Mouse (Mus musculus) frontal cortex, postnatal 36 days (tissue): ENCODE data around the gene Spata32.
A peak's percentile ranks its signal among the peaks of the same experiment; 100 is the strongest.

Experiments
- DNase-seq, 2 experiments: peaks; one replicate each; pipeline ENCODE4 v3.0.0; 2022; ENCODE audit warnings: low spot score in 2 of 2

Gene Spata32

GRCm38 (mm10) chr11:103202376-103202775, 15.9 kb downstream of the Spata32 start:
- no peak for DNase-seq

- DNase-seq, result peak; percentile 85
Measured at GRCm38 (mm10) chr11:103201664-103202063, 16.6 kb downstream of the Spata32 start.

- DNase-seq, result peak; percentile 85 to 89
Measured at GRCm38 (mm10) chr11:103198911-103199803, 19.1 kb downstream of the Spata32 start.

DNA sequence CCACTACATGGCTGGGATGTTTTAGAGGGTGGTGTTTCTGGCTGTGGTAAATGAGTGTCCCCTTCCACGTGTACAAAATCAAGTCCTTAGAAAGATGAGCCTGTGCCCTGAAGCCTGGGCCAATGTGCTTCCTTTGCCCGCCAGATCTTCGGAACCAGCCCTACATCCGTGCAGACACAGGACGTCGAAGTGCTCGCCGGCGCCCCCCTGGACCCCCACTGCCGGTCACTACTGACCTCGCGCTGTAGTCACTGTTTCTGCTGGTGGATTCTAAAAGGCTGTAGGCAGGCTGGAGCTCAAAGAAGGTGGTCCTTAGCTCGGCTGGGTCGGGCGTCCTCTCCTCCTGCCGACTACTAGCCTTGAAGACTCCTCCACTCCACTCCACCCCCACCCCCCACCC, 19.9 kb downstream of the Spata32 start:
- DNase-seq, result no peak

GRCm38 (mm10) chr11:103197340-103197739, 20.9 kb downstream of the Spata32 start:
- peak; percentile 67 to 81 for DNase-seq

- DNase-seq, result no peak
Measured at GRCm38 (mm10) chr11:103195656-103196055, 22.6 kb downstream of the Spata32 start.

DNA sequence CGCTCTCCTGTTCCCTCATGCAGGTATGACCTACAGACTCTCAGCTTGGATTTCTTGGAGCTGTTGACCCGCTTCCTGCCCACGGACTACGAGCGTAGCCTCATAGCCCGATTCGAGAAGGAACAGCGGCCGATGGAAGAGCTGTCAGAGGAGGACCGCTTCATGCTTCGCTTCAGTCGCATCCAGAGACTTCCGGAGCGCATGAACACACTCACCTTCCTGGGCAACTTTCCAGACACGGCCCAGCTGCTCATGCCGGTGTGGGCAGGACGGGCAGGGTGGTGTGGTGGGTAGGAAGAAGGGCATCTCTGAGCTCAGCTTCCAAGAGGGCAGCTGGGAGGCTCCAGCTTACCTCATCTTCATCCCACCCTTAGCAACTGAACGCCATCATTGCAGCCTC, 23.0 kb downstream of the Spata32 start:
- DNase-seq, result no peak

- peak in 1 of 2 experiments; percentile 28 for DNase-seq
Measured at GRCm38 (mm10) chr11:103193825-103194168, 24.4 kb downstream of the Spata32 start.

DNA sequence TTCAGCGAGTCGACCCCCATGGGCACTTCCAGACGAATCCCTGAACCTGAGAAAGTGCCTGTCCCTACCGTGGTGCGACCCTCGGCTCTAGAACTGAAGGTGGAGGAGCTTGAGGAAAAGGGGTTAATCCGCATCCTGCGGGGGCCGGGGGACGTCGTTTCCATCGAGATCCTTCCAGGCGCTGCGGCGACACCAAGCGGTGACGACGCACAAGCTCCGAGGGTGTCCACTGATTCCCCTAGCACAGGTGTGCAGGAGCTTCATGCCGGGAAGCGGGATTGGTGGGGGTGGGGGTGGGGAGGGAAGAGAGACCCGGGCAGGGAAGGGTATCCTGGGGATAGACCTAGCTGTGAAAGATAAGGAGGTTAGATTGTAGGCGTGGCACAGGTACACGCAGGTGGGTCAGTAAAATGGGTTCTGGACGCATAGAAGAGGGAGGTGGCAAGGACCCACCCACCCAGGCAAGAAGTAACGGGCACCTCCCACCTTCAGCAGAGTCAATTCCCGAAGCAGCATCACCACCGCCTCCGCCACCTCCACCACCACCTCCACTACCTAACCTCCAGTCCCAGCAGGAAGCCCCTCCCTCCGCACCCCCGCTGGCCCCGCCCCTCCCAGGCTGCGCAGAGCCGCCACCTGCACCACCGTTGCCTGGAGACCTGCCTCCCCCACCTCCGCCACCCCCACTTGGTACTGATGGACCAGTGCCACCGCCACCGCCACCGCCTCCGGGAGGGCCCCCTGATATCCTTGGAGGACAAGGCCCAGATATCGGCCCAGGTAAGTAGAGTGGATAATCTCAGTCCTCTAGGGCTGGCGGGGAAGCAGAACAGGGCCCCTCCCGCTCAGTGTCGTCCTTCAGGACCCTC, 25.0 kb downstream of the Spata32 start:
- DNase-seq, result peak; percentile 67 to 74

DNA sequence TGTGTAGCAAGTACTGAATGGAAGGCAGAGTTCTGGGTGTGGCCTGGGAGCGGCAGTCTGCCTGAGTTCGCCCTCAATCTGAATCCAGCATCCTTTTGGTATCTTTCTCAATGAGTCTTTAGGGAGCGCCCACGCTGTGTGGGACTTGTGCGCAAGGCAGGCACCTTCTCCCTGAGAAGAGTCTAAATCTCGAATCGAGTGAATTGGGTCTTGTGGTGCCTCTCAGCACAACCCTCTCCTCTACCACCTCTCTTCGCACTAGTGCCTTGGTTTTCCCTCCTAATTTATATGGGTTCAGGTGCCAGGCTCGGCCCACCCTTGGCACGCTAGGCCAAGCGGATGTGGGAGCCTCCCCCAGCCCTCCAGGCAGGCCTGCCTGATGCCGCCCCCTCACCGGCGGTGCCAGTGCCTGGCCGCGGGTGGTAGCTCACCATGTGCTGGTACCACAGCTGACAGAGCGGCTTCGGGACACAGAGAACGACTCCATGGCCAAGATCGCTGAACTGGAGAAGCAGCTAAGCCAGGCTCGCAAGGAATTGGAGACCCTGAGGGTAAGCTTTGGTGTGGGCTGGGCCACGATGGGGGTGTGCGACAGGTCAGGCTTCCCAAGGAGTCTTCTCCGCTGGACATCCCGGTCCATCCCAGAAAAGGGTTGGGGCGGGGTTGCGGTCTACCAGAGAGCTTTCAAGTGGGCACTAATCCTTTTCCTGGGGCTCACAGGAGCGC, 25.8 kb downstream of the Spata32 start:
- peak; percentile 77 to 84 for DNase-seq

DNA sequence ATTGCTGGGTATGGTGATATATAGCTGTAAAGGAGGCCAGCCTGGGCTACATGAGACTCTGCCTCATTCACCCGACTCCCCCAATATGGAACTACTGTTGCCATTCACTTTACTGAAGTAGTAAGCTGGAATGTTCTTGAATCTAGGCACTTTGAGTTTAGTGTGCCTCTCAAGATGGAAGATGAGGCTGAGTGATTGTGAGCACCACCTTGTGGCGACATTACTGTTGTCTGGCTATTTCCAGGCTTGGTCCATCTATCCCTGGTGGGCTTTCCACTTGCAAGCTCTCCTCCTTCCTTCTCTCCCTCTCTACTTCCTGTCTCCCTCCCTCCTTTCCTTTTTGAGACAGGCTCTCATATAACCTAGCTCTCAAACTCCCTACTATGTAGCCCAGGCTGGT, 33.3 kb downstream of the Spata32 start:
- peak in 1 of 2 experiments; percentile 56 for DNase-seq

- DNase-seq, result no peak
Measured at GRCm38 (mm10) chr11:103181911-103182310, 36.3 kb downstream of the Spata32 start.

DNA sequence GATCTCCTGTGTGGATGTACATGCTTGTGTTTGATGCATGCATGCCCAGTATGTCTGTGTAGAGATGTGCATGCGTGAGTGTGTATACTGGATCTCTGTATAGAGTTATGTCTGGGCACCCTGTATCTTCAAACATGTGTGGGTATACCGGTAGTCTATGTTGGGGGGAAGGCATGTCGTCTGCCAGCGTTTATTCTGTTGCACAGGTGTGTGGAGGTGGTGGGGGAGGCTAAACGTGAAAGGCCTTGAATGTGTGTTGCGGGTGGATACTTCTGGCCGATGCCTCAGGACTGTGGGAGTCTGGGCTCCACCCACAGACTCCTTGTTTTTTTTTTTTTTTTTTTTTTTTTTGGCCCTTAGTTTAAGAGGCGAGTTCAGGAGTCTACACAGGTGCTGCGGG, 36.9 kb downstream of the Spata32 start:
- no peak for DNase-seq

GRCm38 (mm10) chr11:103180426-103180825, 37.8 kb downstream of the Spata32 start:
- no peak for DNase-seq

DNA sequence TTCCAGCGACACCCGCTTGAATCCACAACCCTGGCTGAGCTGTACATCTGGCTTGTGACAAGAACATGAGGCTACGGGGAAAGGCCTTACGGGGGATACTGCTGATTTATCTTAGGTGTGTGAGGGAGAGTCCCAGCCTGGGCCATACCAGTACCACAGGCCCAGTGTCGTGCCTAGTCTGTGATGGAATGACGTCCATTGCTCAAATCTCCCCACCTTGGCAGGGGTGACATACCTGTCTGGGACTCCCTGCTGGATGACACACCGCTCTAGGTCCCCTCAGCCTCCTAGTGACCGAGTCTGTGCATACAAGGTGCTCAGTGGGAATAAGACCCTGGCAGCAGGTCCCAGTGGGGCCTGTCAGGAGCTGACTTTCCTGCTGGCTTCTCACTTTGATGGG, 39.5 kb downstream of the Spata32 start:
- no peak for DNase-seq

DNA sequence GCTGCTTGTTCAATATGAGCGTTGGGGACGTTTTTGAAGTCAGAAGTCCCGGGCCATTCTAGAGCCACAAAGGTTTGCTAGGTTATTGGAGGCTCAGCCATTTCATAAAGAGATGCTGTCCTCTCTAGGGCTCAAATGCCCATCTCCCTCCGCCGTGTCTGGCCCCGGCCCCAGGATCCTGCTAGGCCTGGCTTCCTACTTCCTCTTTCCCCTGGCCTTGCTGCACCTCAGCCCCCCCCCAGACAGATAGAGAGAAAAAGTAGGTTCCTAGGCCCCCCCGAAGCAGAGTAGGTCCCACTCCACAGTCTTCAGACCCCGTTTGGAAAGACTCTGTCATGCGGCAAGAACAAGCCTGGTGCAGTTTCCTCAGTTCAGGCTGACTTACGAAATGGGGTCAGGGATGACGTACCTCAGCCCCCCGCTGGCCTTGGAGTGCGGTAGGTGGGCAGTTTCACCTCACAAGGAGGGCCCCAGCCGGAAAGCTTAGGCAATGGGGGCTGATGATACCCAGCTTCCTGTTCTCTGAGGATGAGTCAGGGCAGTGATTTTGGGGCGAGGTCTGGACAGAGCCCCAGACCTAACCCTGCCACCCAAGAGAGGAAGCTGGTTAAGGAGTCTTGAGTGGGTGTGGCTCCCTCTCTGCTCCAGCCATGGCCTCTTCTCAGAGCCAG, 40.3 kb downstream of the Spata32 start:
- DNase-seq, result no peak

- DNase-seq, result no peak
Measured at GRCm38 (mm10) chr11:103177216-103177615, 41.0 kb downstream of the Spata32 start.

DNA sequence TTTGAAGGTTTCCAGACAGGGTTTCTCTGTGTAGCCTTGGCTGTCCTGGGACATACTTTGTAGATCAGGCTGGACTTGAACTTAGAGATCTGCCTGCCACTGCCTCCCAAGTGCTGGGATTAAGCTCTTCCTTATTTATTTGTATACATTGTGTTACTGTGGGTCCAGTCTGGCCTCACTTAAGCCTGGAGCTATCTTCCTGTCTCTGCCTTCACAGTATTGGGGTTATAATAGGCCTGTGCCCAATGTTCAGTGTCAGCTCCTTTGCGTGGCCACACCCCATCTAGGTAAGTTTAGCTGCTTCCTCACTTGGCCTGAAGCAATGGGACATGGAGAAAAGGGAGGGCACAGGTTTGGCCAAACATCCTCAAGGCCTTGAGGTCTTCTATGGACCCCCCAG, 41.7 kb downstream of the Spata32 start:
- no peak for DNase-seq

DNA sequence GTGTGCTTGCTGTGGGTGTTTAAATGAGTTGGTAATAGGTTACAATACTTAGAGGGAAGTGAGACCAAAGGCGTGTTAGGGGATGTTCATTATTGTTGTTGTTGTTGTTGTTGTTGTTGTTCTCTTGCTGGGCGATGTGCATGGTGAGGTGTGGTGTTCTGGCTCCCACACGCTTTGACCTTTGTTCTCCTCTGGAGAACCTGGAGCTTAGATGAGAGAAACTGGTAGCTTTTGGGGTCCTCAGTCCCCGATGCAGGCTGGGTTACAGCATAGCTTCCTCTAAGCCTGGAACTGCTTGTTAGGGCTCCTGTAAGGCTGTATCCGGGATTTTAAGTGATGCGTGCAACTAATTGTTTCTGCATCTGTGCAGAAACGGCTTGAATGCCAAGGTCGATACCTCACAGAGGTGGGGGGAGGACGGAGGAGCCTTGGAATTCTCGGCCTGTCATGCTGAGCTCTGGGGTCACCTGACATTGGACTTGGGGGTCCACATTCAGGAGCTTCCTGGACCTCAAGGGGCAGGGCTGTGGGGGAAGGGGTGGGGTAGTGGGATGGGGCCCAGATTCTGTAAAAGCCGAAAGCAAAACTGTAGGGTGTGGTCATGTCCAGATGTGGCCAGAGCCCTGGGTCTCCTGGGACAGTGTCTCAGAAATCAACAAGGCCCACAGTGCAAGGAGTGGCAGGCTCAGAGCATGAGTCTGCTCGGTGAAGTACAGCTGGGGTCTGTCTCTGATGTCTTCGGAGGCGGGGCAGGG, 42.4 kb downstream of the Spata32 start:
- no peak for DNase-seq

DNA sequence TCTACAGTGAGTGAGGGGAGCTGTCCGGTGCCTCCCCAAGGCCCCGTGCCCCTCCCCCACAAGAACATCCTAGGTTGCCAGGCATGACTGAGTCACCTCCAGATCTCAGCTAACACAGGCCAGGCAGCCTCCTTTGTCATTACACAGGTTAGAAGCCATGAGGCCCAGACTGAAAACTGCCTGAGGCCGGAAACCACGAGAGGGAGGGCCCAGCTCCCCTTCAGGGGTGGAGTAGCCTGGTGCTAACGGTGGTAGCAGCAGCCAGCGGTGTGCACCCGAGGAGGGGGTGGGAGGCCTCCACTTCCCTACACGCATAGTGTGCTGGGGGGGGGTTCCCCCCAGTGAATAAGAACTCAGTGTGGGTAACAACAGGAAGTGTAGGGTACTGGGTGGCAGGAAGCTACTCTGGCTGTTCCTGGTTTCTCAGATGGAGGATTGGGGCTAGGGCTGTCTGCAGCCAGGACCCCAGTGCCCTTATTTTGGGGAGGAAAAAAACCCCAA, 43.3 kb downstream of the Spata32 start:
- no peak for DNase-seq

DNA sequence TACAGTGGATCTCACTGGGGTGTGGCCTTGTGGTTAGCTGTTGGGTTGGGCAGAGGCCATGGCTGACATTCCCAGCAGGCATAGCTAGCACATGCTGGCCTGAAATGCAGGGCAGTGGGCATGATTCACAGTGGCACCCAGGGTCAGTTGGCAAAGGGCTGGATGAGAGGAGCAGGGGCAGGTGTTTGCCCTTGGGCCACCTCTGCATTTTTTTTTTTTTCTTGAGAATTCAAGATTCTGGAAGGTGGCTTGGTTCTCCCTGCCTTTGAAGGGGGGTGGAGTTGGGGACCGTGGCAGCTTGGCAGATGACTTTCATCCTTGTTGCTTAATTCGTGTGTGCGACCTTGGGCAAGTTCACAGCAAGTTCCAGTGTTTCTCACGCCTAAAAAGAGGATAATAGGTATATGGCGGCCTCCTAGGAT, 43.8 kb downstream of the Spata32 start:
- no peak for DNase-seq
